Mouse (Mus musculus) adrenal gland, postnatal 14 days (tissue): ENCODE results near the gene Agbl4. TPM values are rescaled to one million over a fixed set of nuclear protein-coding genes. Genes with fewer than 3 reads are reported as not detected.
"Not testable (repeated sequence)": the region's sequence is repeated elsewhere in the genome, so short reads cannot be mapped to it uniquely, and the experiment has no call there.

Source experiments
- DNase-seq: peaks from one replicate; pipeline ENCODE4 v3.0.0; 2021; ENCODE audit warnings: mixed read lengths
- total RNA-seq: library from RNA; stranded (reverse); gene quantifications from 2 replicates; pipeline ENCODE4 v1.2.3, GENCODE M21; 2021

The Agbl4 gene
- total RNA-seq, 1 experiment from 2014 or later, result 0.59 TPM

GRCm38 (mm10) chr4:110921013-110921412 is 523.6 kb downstream of the Agbl4 start:
- no peak for DNase-seq

GRCm38 (mm10) chr4:111001641-111002040 is 604.2 kb downstream of the Agbl4 start:
- no peak for DNase-seq

- no peak for DNase-seq
Observed at GRCm38 (mm10) chr4:111004719-111005479, 607.4 kb downstream of the Agbl4 start.

- no peak for DNase-seq
Observed at GRCm38 (mm10) chr4:111019376-111019775, 621.9 kb downstream of the Agbl4 start.

- DNase-seq, result no peak
Observed at GRCm38 (mm10) chr4:111067330-111067729, 669.9 kb downstream of the Agbl4 start.

- DNase-seq, result no peak
Observed at GRCm38 (mm10) chr4:111073738-111074497, 676.5 kb downstream of the Agbl4 start.

- DNase-seq, result no peak
Observed at GRCm38 (mm10) chr4:111074701-111075154, 677.3 kb downstream of the Agbl4 start.

GRCm38 (mm10) chr4:111077810-111078209 is 680.3 kb downstream of the Agbl4 start:
- no peak for DNase-seq

- no peak for DNase-seq
Observed at GRCm38 (mm10) chr4:111085330-111085729, 687.9 kb downstream of the Agbl4 start.

- DNase-seq, result no peak
Observed at GRCm38 (mm10) chr4:111136217-111137147, 739.0 kb downstream of the Agbl4 start.

GRCm38 (mm10) chr4:111147748-111148147 is 750.3 kb downstream of the Agbl4 start:
- no peak for DNase-seq

- DNase-seq, result no peak
Observed at GRCm38 (mm10) chr4:111155859-111156258, 758.4 kb downstream of the Agbl4 start.

- DNase-seq, result no peak
Observed at GRCm38 (mm10) chr4:111181478-111181877, 784.0 kb downstream of the Agbl4 start.

GRCm38 (mm10) chr4:111200100-111200499 is 802.6 kb downstream of the Agbl4 start:
- DNase-seq, result no peak

GRCm38 (mm10) chr4:111215191-111215762 is 817.8 kb downstream of the Agbl4 start:
- no peak for DNase-seq

- not testable (repeated sequence) for DNase-seq
Observed at GRCm38 (mm10) chr4:111219030-111219429, 821.6 kb downstream of the Agbl4 start.

- DNase-seq, result not testable (repeated sequence)
Observed at GRCm38 (mm10) chr4:111219543-111219942, 822.1 kb downstream of the Agbl4 start.

- no peak for DNase-seq
Observed at GRCm38 (mm10) chr4:111233849-111234248, 836.4 kb downstream of the Agbl4 start.

- DNase-seq, result no peak
Observed at GRCm38 (mm10) chr4:111251917-111252316, 854.5 kb downstream of the Agbl4 start.

GRCm38 (mm10) chr4:111255499-111255898 is 858.0 kb downstream of the Agbl4 start:
- peak; percentile 48 for DNase-seq

GRCm38 (mm10) chr4:111256931-111257330 is 859.5 kb downstream of the Agbl4 start:
- peak; percentile 2 for DNase-seq

- no peak for DNase-seq
Observed at GRCm38 (mm10) chr4:111280936-111281335, 883.5 kb downstream of the Agbl4 start.
